Mouse (Mus musculus): Measurements from ENCODE around the gene Rab32. TPM values are rescaled to one million over a fixed set of nuclear protein-coding genes. Genes with fewer than 3 reads are reported as not detected.
A peak's percentile ranks its signal among the peaks of the same experiment; 100 is the strongest.

The Rab32 gene
- polyA plus RNA-seq, 1 experiment = 2.6 TPM

- no peaks in the 10 kb centered on the region for H3K79me2 ChIP-seq (ENCODE audit: control insufficient read depth, insufficient read depth)
- H3K4me2 ChIP-seq (ENCODE audit: low read depth) = no peak overlapping the region
- H3K36me3 ChIP-seq (ENCODE audit: control insufficient read depth, insufficient read depth) = no peaks in the 10 kb centered on the region
- TF ChIP-seq TCF3 (IDR thresholded peaks at IDR 0.05; ENCODE audit: insufficient read length, low read depth) = no peak
- H3K27me3 ChIP-seq (ENCODE audit: control insufficient read depth, insufficient read depth, insufficient read length) = no peaks in the 10 kb centered on the region
- no peak overlapping the region for H3ac ChIP-seq (ENCODE audit: control insufficient read depth, insufficient read length)
- peak overlapping the region; percentile 29 for H3K4me3 ChIP-seq
Measured at GRCm38 (mm10) chr10:10558337-10558711, 259 bp upstream of the Rab32 start.

- no peaks in the 10 kb centered on the region for H3K36me3 ChIP-seq (ENCODE audit: control insufficient read depth, insufficient read depth)
- peak overlapping the region; percentile 29 for H3K4me3 ChIP-seq
- no peaks in the 10 kb centered on the region for H3K79me2 ChIP-seq (ENCODE audit: control insufficient read depth, insufficient read depth)
- H3K4me2 ChIP-seq (ENCODE audit: low read depth) = peak overlapping the region; percentile 68
- no peak for TF ChIP-seq E2F4 (IDR thresholded peaks at IDR 0.05; ENCODE audit: insufficient read depth)
- no peak overlapping the region for H3ac ChIP-seq (ENCODE audit: control insufficient read depth, insufficient read length)
- H3K27me3 ChIP-seq (ENCODE audit: control insufficient read depth, insufficient read depth, insufficient read length) = no peaks in the 10 kb centered on the region
Measured at GRCm38 (mm10) chr10:10557085-10557484, 980 bp downstream of the Rab32 start.

- Histone ChIP-seq H3K79me2 (ENCODE audit: control insufficient read depth, insufficient read depth) (no peaks in the 10 kb centered on the region), H3K27me3 (ENCODE audit: control insufficient read depth, insufficient read depth, insufficient read length) (no peaks in the 10 kb centered on the region), H3ac (ENCODE audit: control insufficient read depth, insufficient read length) (no peak overlapping the region), H3K4me3 (no peak overlapping the region), H3K36me3 (ENCODE audit: control insufficient read depth, insufficient read depth) (no peaks in the 10 kb centered on the region), H3K4me2 (ENCODE audit: low read depth) (peak overlapping the region; percentile 35)
- TF ChIP-seq SRF (IDR thresholded peaks at IDR 0.05; ENCODE audit: control insufficient read depth, insufficient read length, low read depth) (no peak), REST (IDR thresholded peaks at IDR 0.05; ENCODE audit: insufficient read depth, insufficient read length) (no peak), TCF3 (IDR thresholded peaks at IDR 0.05; ENCODE audit: insufficient read length, low read depth) (no peak), USF1 (IDR thresholded peaks at IDR 0.05; ENCODE audit: low read depth) (no peak), POLR2AphosphoS2 (IDR thresholded peaks at IDR 0.05; ENCODE audit: insufficient read length, low read depth) (no peak), TCF12 (IDR thresholded peaks at IDR 0.05; ENCODE audit: insufficient read depth, poor library complexity, severe bottlenecking) (no peak)
Measured at GRCm38 (mm10) chr10:10555676-10556075, 2.4 kb downstream of the Rab32 start.

GRCm38 (mm10) chr10:10555221-10555620, 2.8 kb downstream of the Rab32 start:
- Histone ChIP-seq H3ac (ENCODE audit: control insufficient read depth, insufficient read length) (no peak overlapping the region), H3K4me2 (ENCODE audit: low read depth) (peak overlapping the region; percentile 35), H3K36me3 (ENCODE audit: control insufficient read depth, insufficient read depth) (no peaks in the 10 kb centered on the region), H3K4me3 (no peak overlapping the region), H3K79me2 (ENCODE audit: control insufficient read depth, insufficient read depth) (no peaks in the 10 kb centered on the region), H3K27me3 (ENCODE audit: control insufficient read depth, insufficient read depth, insufficient read length) (no peaks in the 10 kb centered on the region)
- peak; percentile 83 for TF ChIP-seq CEBPB (IDR thresholded peaks at IDR 0.05; ENCODE audit: insufficient read depth, poor library complexity, severe bottlenecking)
- no peak for TF ChIP-seq REST (IDR thresholded peaks at IDR 0.05; ENCODE audit: insufficient read depth, insufficient read length)

- Histone ChIP-seq H3K27me3 (ENCODE audit: control insufficient read depth, insufficient read depth, insufficient read length) (no peaks in the 10 kb centered on the region), H3K36me3 (ENCODE audit: control insufficient read depth, insufficient read depth) (no peaks in the 10 kb centered on the region), H3K4me3 (no peak overlapping the region), H3ac (ENCODE audit: control insufficient read depth, insufficient read length) (no peak overlapping the region), H3K4me2 (ENCODE audit: low read depth) (no peak overlapping the region), H3K79me2 (ENCODE audit: control insufficient read depth, insufficient read depth) (no peaks in the 10 kb centered on the region)
- TF ChIP-seq MYOD1 (IDR thresholded peaks at IDR 0.05; ENCODE audit: control insufficient read depth in 1 of 3, insufficient read length in 2 of 3, low read depth in 2 of 3) (no peak), TCF12 (IDR thresholded peaks at IDR 0.05; ENCODE audit: insufficient read depth, poor library complexity, severe bottlenecking) (no peak), MAX (IDR thresholded peaks at IDR 0.05; ENCODE audit: low read depth) (no peak), MYOG (IDR thresholded peaks at IDR 0.05; ENCODE audit: control insufficient read depth in 1 of 3, insufficient read depth in 1 of 3, insufficient read length in 2 of 3, low read depth in 2 of 3) (no peak), POLR2A (IDR thresholded peaks at IDR 0.05; ENCODE audit: insufficient read length, low read depth) (no peak), USF1 (IDR thresholded peaks at IDR 0.05; ENCODE audit: low read depth) (no peak), REST (IDR thresholded peaks at IDR 0.05; ENCODE audit: insufficient read depth, insufficient read length) (no peak), E2F4 (IDR thresholded peaks at IDR 0.05; ENCODE audit: insufficient read depth) (no peak)
Measured at GRCm38 (mm10) chr10:10550134-10550533, 7.9 kb downstream of the Rab32 start.

- H3K36me3 ChIP-seq (ENCODE audit: control insufficient read depth, insufficient read depth) = no peaks in the 10 kb centered on the region
- H3K27me3 ChIP-seq (ENCODE audit: control insufficient read depth, insufficient read depth, insufficient read length) = no peaks in the 10 kb centered on the region
- H3K4me2 ChIP-seq (ENCODE audit: low read depth) = no peak overlapping the region
- H3K79me2 ChIP-seq (ENCODE audit: control insufficient read depth, insufficient read depth) = no peaks in the 10 kb centered on the region
- no peak overlapping the region for H3K4me3 ChIP-seq
- TF ChIP-seq POLR2AphosphoS2 (IDR thresholded peaks at IDR 0.05; ENCODE audit: insufficient read length, low read depth) = no peak
- TF ChIP-seq MAX (IDR thresholded peaks at IDR 0.05; ENCODE audit: low read depth) = no peak
- no peak for TF ChIP-seq TCF12 (IDR thresholded peaks at IDR 0.05; ENCODE audit: insufficient read depth, poor library complexity, severe bottlenecking)
- no peak for TF ChIP-seq TCF3 (IDR thresholded peaks at IDR 0.05; ENCODE audit: insufficient read length, low read depth)
- TF ChIP-seq CEBPB (IDR thresholded peaks at IDR 0.05; ENCODE audit: insufficient read depth, poor library complexity, severe bottlenecking) = no peak
- no peak for TF ChIP-seq POLR2A (IDR thresholded peaks at IDR 0.05; ENCODE audit: insufficient read length, low read depth)
- TF ChIP-seq SRF (IDR thresholded peaks at IDR 0.05; ENCODE audit: control insufficient read depth, insufficient read length, low read depth) = no peak
- TF ChIP-seq E2F4 (IDR thresholded peaks at IDR 0.05; ENCODE audit: insufficient read depth) = no peak
- no peak for TF ChIP-seq MYOG (IDR thresholded peaks at IDR 0.05; ENCODE audit: control insufficient read depth in 1 of 3, insufficient read depth in 1 of 3, insufficient read length in 2 of 3, low read depth in 2 of 3)
- no peak overlapping the region for H3ac ChIP-seq (ENCODE audit: control insufficient read depth, insufficient read length)
Measured at GRCm38 (mm10) chr10:10546623-10547022, 11.4 kb downstream of the Rab32 start.
